29 mouse cellular contexts compared by ENCODE assay signal in the genomic region with DNA sequence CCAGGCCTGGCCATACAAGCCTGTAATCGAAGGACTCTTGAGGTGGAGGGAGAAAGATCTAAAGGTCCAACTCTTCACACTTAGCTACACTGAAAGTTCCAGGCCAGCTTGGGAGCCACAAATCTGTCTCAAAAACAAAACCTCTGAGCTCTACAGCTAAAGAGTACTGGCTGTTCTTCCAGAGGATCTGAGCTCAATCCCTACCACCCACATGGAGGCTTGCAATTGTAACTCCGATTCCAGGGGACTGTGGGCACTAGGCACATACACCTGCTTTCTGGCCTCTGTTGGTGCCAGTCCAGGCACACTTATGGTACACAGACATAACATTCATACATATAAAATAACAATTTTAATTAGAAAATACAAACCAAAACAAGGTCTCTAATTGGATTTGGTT.
"Had no signal": no experiment of that assay in that cellular context is flagged by ENCODE, and none has a peak within 500 bp of the region (broad histone marks: within the 10 kb centered on the region; RNA-seq: fewer than 3 reads in every experiment).

No protein-coding gene starts in this region.

- H3K4me1 ChIP-seq: hindbrain, embryonic 15.5 days had no signal

- H3K4me3 ChIP-seq: heart, embryonic 10.5 days; heart, embryonic 12.5 days; heart, embryonic 13.5 days; heart, embryonic 15.5 days; hindbrain, embryonic 10.5 days; hindbrain, embryonic 12.5 days; hindbrain, embryonic 13.5 days; hindbrain, embryonic 15.5 days; intestine, embryonic 15.5 days; kidney, embryonic 15.5 days; left cerebral cortex, adult 2 months had no signal

- H3K27ac ChIP-seq: heart, embryonic 10.5 days; heart, embryonic 15.5 days; hindbrain, embryonic 10.5 days; hindbrain, embryonic 12.5 days; hindbrain, embryonic 13.5 days; hindbrain, embryonic 14.5 days; hindbrain, embryonic 15.5 days; hindbrain, postnatal 0 days; kidney, embryonic 15.5 days; kidney, postnatal 0 days; left cerebral cortex, adult 2 months had no signal

- H3K9me3 ChIP-seq: heart, embryonic 10.5 days; heart, embryonic 12.5 days; heart, embryonic 13.5 days; heart, embryonic 15.5 days; hindbrain, embryonic 10.5 days; hindbrain, embryonic 12.5 days; hindbrain, embryonic 13.5 days; hindbrain, embryonic 15.5 days; intestine, embryonic 15.5 days; kidney, embryonic 15.5 days had no signal

- H3K36me3 ChIP-seq: heart, embryonic 15.5 days; hindbrain, embryonic 12.5 days; hindbrain, embryonic 15.5 days; intestine, embryonic 15.5 days; kidney, embryonic 15.5 days had no signal

- H3K27me3 ChIP-seq: heart, embryonic 12.5 days; heart, embryonic 13.5 days; heart, embryonic 15.5 days; hindbrain, embryonic 12.5 days; hindbrain, embryonic 13.5 days; hindbrain, embryonic 15.5 days; intestine, embryonic 15.5 days; kidney, embryonic 15.5 days had no signal

- DNase-seq: heart, postnatal 10 days; heart, postnatal 14 days; heart, postnatal 36 days; heart, postnatal 4 days; kidney, adult 11 months; kidney, adult 18-20 months; kidney, adult 2 months; kidney, adult 8-10 months; kidney, adult 9 months; kidney, postnatal 10 days; kidney, postnatal 14 days; kidney, postnatal 25 days; kidney, postnatal 36 days; layer of hippocampus, adult 9-11 months; layer of hippocampus, postnatal 36 days had no signal
